Mouse (Mus musculus): ENCODE measurements at regions not wholly inside any gene's neighbourhood (a gene's known extent, or its start where the extent isn't known, plus 50 kb on each side); places are given as distances from the start of the nearest gene placed in this dataset.

DNA sequence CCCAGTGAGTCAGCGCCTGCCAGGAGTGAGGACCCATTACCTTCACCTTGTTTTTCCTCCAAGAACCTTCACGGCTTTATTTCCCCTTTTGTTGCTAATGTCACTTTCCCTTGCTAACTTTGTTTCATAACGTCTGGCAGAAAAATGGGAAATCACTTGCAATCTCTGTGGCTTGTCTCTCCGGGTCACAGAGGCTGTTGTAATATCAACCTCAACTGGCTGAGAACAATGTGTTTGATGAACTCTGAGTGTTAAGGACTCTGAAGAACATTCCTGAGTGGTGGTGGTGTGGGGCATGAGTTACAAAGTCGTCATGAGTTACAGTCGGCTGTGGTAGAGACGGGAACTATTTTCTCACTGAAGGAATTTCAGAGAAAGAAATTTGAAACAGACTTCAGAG, 53.2 kb upstream of the Rgs5 start:
- DNase-seq (ENCODE audit: low read depth, low spot score), result no peak

DNA sequence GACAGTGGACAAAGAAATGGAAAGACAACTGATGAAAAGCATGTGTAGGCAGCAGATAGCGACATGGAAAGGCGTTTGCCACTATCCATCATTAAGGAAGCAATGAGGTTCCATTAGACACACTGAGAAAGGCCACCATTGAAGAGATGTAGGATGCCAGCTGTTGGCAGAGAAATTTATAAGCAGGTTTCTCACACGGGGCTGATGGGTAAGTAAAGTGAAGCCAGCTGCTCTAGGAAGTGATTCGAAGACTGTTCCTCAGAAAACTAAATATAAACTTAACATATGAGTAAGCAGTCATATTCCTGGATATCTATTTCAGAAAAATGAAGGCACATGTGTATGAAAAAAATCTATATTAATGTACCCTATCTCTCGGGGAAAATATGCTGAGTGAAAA, 60.8 kb upstream of the Rgs5 start:
- DNase-seq (ENCODE audit: low read depth, low spot score), result peak; percentile 41

DNA sequence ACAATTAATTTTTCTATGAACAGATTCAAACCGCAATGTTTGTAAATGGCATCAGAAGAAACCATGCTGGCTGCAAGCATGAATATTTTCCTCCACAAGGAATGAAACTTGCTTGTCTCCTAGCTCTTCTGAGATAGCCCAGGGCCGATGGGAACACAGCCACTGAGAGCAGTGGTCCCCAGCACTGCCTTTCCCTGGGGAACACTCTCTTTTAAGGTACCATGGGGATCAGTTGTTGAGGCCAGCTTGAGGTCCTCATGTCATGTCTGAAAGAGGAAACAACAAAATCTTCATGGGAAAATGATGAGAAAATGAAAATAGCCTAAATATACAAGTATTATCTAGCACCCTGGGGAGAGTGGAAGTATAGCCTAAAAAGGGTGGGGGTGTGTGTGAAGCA, 55.1 kb upstream of the Nuf2 start:
- DNase-seq (ENCODE audit: low read depth, low spot score), result no peak

DNA sequence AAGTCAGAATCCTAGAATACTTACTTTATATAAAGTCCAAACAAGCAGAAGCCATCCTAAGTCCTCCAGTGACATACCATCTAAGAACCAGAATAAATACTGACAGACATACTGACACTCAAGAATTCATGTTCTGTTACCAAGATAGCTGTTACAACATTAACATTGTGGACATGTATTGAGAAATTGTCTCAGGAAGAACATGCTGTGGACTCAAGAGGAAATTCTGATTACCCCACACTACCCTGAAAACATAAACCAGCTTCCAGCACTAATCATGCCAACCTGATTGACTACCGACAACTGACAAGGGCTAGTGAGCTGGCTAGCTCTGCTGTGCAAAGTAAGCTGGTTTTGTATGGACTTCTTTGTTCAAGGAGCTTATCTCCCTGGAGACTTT, 51.1 kb upstream of the Nuf2 start:
- DNase-seq (ENCODE audit: low read depth, low spot score), result no peak
